Mouse (Mus musculus): Measurements from ENCODE around the gene Wnt10b.

The Wnt10b gene

GRCm38 (mm10) chr15:98796803-98797595 is 19.0 kb upstream of the Wnt10b start:
- DNase-seq: no peak

DNA sequence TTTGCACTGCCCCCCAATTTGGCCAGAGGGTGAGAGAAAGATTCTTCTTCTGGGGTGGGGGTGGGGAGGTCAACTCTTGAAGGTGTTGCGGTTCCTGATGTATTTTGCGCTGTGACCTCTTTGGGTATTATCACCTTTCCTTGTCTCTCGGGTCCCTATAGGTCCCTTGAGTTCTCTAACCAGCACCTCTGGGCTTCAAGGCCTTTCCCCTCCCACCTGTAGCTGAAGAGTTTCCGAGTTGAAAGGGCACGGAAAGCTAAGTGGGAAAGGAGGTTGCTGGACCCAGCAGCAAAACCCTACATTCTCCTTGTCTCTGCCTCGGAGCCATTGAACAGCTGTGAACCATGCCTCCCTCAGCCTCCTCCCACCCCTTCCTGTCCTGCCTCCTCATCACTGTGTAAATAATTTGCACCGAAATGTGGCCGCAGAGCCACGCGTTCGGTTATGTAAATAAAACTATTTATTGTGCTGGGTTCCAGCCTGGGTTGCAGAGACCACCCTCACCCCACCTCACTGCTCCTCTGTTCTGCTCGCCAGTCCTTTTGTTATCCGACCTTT is 15.3 kb upstream of the Wnt10b start:
- DNase-seq: no peak

DNA sequence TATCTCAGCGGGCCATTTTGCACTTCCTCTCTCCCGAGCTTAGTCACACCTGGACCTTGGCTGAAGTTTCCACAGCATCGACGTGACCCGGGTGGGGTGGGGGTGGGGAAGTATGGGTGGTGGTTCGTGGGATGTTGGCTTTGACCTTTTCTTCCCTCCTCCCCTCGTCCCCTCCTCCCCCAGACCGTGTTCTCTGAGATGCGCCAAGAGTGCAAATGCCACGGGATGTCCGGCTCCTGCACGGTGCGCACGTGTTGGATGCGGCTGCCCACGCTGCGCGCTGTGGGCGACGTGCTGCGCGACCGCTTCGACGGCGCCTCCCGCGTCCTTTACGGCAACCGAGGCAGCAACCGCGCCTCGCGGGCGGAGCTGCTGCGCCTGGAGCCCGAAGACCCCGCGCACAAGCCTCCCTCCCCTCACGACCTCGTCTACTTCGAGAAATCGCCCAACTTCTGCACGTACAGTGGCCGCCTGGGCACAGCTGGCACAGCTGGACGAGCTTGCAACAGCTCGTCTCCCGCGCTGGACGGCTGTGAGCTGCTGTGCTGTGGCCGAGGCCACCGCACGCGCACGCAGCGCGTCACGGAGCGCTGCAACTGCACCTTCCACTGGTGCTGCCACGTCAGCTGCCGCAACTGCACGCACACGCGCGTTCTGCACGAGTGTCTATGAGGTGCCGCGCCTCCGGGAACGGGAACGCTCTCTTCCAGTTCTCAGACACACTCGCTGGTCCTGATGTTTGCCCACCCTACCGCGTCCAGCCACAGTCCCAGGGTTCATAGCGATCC is 14.5 kb upstream of the Wnt10b start:
- DNase-seq: no peak

DNA sequence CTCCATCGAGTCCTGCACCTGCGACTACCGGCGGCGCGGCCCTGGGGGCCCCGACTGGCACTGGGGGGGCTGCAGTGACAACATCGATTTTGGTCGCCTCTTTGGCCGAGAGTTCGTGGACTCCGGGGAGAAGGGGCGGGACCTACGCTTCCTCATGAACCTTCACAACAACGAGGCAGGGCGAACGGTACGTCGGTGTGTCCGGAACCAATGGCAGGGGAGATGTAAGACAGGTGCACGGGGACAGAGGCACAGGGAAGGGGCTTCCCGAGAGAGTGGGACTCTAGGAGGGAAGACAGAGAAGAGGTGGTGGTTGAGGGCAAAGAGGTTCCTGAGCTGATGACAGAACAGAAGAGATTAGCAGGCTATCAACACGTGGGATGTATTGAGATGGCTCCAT is 13.8 kb upstream of the Wnt10b start:
- DNase-seq: no peak

- no peak for DNase-seq
These were observed 13.3 kb upstream of the Wnt10b start for GRCm38 (mm10) chr15:98791221-98791620.

DNA sequence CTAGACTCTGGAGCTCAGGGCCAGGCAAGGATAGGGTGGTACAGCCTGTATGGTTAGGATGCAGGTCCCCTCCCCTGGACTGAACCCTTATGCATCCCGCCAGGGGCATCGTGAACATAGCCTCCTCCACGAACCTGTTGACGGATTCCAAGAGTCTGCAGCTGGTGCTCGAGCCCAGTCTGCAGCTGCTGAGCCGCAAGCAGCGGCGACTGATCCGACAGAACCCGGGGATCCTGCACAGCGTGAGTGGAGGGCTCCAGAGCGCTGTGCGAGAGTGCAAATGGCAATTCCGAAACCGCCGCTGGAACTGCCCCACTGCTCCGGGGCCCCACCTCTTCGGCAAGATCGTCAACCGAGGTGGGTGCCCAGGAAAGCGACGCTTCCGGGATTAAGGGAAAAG is 12.8 kb upstream of the Wnt10b start:
- no peak for DNase-seq

GRCm38 (mm10) chr15:98789661-98790535 is 11.9 kb upstream of the Wnt10b start, which contains the start of gene Wnt1:
Wnt1 (plus strand) TSS chr15:98789857.
- DNase-seq: peak in 1 of 2 experiments; percentile 29

GRCm38 (mm10) chr15:98788972-98789660 is 11.2 kb upstream of the Wnt10b start:
- no peak for DNase-seq

DNA sequence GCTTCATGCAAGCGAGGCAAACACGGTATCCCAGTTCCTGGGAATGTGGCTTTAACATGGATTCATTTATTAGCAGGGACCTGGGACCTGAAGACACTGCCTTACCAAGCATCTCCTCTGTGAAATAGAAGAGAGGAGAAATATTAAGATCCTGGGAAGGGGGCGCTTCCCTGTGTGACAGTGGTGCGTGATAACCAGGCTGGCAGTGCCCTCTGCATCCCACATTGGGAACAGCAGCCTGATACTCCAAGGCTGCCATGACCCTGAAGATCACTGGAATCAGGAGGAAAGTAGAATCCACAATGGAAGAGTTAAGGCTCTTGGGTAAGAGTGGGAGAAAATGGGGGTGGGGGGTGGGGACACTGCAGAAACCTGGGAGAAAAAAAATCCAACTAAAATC is 10.0 kb upstream of the Wnt10b start:
- DNase-seq: no peak

DNA sequence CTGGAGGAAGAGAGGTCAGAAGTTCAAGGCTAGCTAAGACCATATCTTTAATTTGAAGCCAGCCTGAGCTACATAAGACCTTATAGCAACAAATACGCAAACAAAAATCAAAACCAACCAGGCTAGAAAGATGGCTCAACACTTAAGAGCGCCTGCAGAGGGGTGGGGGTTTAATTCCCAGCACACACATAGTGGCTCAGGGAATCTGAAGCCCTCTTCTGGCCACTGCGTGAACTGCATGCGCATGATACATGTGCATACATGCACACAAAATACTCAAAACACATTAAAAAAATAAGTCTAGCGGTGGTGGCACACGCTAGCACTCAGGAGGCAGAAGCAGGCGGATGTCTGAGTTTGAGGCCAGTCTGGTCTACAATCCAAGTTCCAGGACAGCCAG is 7.8 kb upstream of the Wnt10b start:
- DNase-seq: no peak

DNA sequence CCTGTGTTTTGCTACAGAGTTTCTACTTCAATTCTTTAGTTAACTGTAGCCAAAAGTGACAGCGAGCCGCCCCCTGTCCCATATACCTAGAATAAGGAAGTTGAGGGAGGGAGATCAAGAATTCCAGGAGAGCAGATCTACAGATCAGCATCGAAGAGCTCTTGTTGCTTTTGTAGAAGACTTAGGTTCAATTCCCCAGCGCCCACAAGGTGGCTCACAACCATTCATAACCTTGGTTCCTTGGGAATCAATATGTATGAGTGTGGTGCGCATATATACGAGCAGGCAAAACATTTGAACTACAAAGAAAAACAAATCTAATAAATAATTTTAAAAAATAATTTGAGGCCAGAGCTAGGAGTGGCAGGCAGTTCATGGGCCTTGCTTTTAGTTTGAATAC is 3.2 kb upstream of the Wnt10b start:
- no peak for DNase-seq

- no peak for DNase-seq
These were observed 2.6 kb upstream of the Wnt10b start for GRCm38 (mm10) chr15:98780573-98780972.

DNA sequence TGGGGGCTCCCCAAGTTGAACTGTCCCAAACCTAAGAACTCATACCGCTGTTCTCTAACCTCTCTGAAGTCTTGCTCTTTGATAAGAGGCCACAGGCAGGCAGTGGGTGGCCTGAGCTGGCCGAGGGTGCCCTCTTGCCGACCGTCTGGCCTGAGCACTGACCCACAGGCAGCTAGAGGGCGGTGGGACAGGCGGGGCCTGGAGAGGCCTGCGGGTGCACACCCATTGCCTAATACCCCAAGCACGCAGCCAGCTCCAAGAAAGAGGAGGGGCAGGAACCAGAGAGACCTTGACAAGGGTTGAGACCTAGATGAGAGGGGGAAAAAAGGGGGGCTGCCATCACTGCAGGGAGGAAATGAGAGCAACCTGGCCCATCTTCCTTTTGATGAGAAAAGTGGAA is 2.1 kb upstream of the Wnt10b start:
- no peak for DNase-seq

DNA sequence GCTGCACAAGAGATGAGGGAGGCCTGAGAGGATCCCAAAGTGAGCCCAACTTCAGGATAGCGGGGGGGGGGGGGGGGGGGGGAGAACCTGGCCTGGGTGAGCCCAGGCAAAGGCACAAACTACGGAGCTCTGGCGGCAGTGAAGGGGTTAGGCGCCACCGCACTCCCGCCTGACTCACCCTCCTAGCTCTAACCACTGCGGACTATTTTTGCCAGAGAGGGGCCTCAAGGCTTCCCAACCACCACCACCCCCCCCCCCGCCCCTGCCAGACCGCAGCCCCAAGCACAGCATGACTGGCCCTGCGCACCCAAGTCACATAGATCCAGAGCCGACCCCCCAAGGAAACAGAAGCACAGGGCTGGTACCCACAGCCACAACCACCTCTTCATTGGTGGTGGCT is 856 bp upstream of the Wnt10b start:
- DNase-seq: no peak

DNA sequence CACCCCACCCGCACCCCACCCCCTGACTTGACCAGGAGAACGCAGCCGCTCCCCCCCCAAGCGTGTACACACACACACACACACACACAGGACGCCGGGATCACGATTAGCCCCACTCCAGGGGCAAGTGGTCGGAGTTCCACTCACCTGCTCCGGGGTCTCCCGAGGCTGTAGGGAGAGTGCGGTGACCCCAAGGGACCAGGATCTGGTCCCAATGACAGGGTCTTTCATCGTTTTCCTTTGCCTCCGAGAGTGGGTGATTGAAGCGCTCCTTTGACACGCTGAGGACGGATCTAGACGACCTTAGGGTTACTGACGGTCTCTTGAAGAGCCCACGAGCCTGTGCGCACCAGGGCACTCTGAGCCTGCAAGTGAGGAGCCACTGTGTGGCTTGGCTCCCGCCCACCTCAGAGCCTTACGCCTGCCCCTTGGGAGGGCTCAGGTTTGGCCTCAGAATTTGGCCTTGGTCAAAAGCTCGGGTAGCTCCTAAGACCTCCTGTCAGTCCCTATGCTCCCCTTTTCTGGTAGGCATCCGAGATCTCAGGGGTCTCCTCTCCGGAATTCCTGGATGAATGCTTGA is 331 bp upstream of the Wnt10b start:
- DNase-seq: no peak

DNA sequence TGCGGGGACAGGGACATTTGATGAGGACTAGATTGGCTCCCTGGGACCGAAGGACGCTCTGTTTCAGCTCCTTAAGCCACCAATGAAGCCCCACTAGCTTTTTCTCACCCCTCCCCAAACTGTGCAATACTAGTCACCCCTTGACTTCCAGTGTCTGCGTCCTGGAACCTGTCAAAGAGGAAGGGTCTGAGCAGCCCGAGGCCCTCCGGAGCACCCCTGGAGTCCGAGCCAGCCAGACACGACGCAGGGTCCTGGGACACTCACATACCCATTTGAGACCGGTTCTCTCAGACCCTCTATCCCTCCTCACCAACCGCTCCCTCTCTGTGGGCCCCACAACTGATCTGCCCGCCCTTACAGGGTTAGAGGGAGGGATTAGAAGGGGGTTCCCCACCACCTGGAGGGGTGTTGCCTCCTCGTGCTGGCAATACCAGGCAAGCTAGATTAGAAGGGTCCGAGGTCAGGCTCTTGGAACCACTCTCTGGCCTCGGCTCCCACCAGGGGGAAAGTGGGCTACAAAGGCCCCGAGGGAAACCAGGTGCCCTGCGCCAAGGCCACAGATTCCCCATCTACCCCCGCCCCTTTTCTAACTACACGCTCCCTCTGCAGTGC is 839 bp downstream of the Wnt10b start:
- DNase-seq: no peak

DNA sequence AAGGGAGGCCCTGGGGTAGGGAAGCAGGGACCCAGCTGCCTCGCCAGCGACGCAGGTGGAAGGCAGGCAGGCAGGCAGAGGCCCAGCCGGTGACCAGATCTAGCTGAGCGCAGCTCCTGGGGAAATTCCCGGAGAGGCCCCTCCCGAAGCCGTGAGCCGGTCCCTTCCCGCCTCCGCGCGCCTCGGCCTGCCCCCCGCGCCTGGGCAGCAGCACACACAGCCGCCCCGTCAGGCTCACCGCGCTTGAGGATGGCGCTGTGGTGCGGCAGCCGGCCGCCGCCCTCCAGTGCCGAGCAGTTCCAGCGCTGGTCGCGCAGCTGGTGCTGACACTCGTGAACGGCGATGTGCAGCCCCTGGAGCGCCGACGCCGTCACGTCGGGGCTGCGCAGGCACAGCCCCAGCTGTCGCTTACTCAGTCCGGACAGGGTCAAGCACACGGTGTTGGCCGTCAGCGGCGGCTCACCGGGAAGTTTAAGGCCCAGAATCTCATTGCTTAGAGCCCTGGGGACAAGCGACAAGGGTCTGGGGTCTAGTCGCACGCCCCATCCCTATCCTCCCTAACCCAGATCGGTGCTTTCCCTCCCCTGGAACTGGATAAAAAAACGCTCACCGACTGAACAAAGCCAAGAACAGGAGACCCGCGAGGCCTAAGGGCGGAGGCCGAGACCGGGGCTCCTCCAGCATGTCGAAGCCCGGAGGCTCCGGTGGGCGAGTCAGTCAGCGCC is 1.5 kb downstream of the Wnt10b start:
- DNase-seq: no peak

GRCm38 (mm10) chr15:98775533-98775932 is 2.4 kb downstream of the Wnt10b start:
- no peak for DNase-seq

- no peak for DNase-seq
These were observed 3.9 kb downstream of the Wnt10b start for GRCm38 (mm10) chr15:98774096-98774495.

- DNase-seq: peak; percentile 53 to 65
These were observed 5.3 kb downstream of the Wnt10b start for GRCm38 (mm10) chr15:98772511-98773211.
